ENCODE assay signal across 8 mouse cellular contexts in genomic region chrX:10577356-10577755, GRCm38 (mm10).
DNase-seq lines count a peak whose midpoint lies in the region; ATAC-seq lines count a peak whose summit lies in the region.

No protein-coding gene starts in this region.

- peak; percentile 7 to 29 for DNase-seq in heart, adult 9 months (ENCODE audit: low spot score in 2 of 2)
- DNase-seq in heart, postnatal 36 days = no peak
- peak; percentile 16 for DNase-seq in right cerebral cortex, adult 18-20 months
- no peak for DNase-seq in right cerebral cortex, postnatal 14 days
- DNase-seq in embryo, embryonic 10.5 days (ENCODE audit: low spot score) = peak; percentile 66
- peak; percentile 75 for DNase-seq in retina, embryonic 14.5 days (ENCODE audit: low spot score)
- DNase-seq in urinary bladder, postnatal 36 days (ENCODE audit: low spot score in 2 of 2) = no peak

- intact Hi-C loops in heart, postnatal 36 days (cut with DNase I) = loop anchor here (5.0 kb wide), 2 partner anchors 90 to 345 kb away; partner anchors contain the start of gene Tspan7

- no peak for ATAC-seq in cerebellum, adult (ENCODE audit: insufficient number of reproducible peaks, low FRiP score, low TSS enrichment)

Comparison
In these comparisons a context has a peak if more than half of its experiments do, and no peak if none do; other contexts are left out.
1. DNase-seq: peak in heart, adult 9 months (2 of 2), right cerebral cortex, adult 18-20 months (single experiment), embryo, embryonic 10.5 days (single experiment) and retina, embryonic 14.5 days (single experiment); none in heart, postnatal 36 days (0 of 2), right cerebral cortex, postnatal 14 days (single experiment) and urinary bladder, postnatal 36 days (0 of 2).